8 mouse cellular contexts compared by ENCODE assay signal in genomic region chr16:11069710-11070420, GRCm38 (mm10). TPM values are rescaled to one million over a fixed set of nuclear protein-coding genes. Genes with fewer than 3 reads are reported as not detected.
DNase-seq lines count a peak whose midpoint lies in the region; ATAC-seq and TF ChIP-seq lines count a peak whose summit lies in the region.

No protein-coding gene starts in this region.

- H3K36me3 ChIP-seq in heart, embryonic 13.5 days: peaks cover 41% of the 10 kb centered on the region
- peaks cover 21% of the 10 kb centered on the region for H3K36me3 ChIP-seq in kidney, postnatal 0 days (ENCODE audit: insufficient read depth, low read length)

- no peak overlapping the region; the same call in 1 of the 2 replicates for H3K9ac ChIP-seq in heart, embryonic 13.5 days
- no peak overlapping the region for H3K9ac ChIP-seq in kidney, postnatal 0 days (ENCODE audit: low read depth, low read length)

- TF ChIP-seq CTCF in gastrocnemius, adult 2 months (IDR thresholded peaks at IDR 0.05): no peak
- TF ChIP-seq CTCF in bone marrow, adult 2 months (IDR thresholded peaks at IDR 0.05; ENCODE audit: control insufficient read depth, insufficient read depth, low read length): no peak
- no peak for TF ChIP-seq CTCF in kidney, postnatal 0 days (IDR thresholded peaks at IDR 0.05; ENCODE audit: low read depth)

- no peak overlapping the region for H3K4me3 ChIP-seq in gastrocnemius, adult 2 months
- H3K4me3 ChIP-seq in bone marrow, adult 2 months (replicated peaks; ENCODE audit: control insufficient read depth, low read depth, low read length): no peak overlapping the region
- no peak overlapping the region for H3K4me3 ChIP-seq in heart, embryonic 13.5 days
- H3K4me3 ChIP-seq in kidney, postnatal 0 days (replicated peaks; ENCODE audit: low read depth, low read length): no peak overlapping the region

- no peaks in the 10 kb centered on the region for H3K27me3 ChIP-seq in heart, embryonic 13.5 days (replicated peaks)
- no peaks in the 10 kb centered on the region for H3K27me3 ChIP-seq in kidney, postnatal 0 days (ENCODE audit: insufficient read depth, low read length)

- no peak; the same call in 1 of the 2 replicates for TF ChIP-seq POLR2A in bone marrow, adult 2 months (IDR thresholded peaks at IDR 0.05; ENCODE audit: borderline replicate concordance, control insufficient read depth, low read depth, low read length)

- ATAC-seq in heart, embryonic 13.5 days (ENCODE audit: extremely low read depth, insufficient number of reproducible peaks, low FRiP score, low TSS enrichment): no peak
- ATAC-seq in kidney, postnatal 0 days (replicated peaks; ENCODE audit: low FRiP score, low read depth): 0 out of 2 replicates have a peak, but pooled peaks have one; percentile 11

- H3K4me1 ChIP-seq in bone marrow, adult 2 months (ENCODE audit: control insufficient read depth, insufficient read depth, low read length): peaks cover 9% of the 10 kb centered on the region
- peaks cover 71% of the 10 kb centered on the region for H3K4me1 ChIP-seq in heart, embryonic 13.5 days
- H3K4me1 ChIP-seq in kidney, postnatal 0 days (replicated peaks; ENCODE audit: insufficient read depth, low read length): peaks cover 21% of the 10 kb centered on the region

- peak overlapping the region; percentile 76 for H3K4me2 ChIP-seq in heart, embryonic 13.5 days
- H3K4me2 ChIP-seq in kidney, postnatal 0 days (ENCODE audit: low read length): no peak overlapping the region

- peak overlapping the region; percentile 61 for H3K27ac ChIP-seq in gastrocnemius, adult 2 months
- peak overlapping the region; percentile 72 for H3K27ac ChIP-seq in bone marrow, adult 2 months (ENCODE audit: control insufficient read depth, insufficient read depth, low read depth, low read length, poor library complexity)
- H3K27ac ChIP-seq in heart, embryonic 13.5 days (replicated peaks): peak overlapping the region; percentile 58
- peak overlapping the region; percentile 56; the same call in 1 of the 2 replicates for H3K27ac ChIP-seq in kidney, postnatal 0 days

- 20% methylated on average over 7 of the region's 7 CpGs for WGBS in bone marrow, adult 2 months
- WGBS in heart, embryonic 13.5 days: 63% methylated on average over 7 of the region's 7 CpGs
- WGBS in kidney, postnatal 0 days: 65% methylated on average over 7 of the region's 7 CpGs

- DNase-seq in gastrocnemius, adult 2 months: no peak
- DNase-seq in gastrocnemius, postnatal 36 days: no peak
- peak; percentile 9 for DNase-seq in kidney, postnatal 0 days (ENCODE audit: low spot score)
- DNase-seq in ovary, adult 18-20 months (ENCODE audit: low spot score): no peak
- no peak for DNase-seq in frontal cortex, postnatal 10 days (ENCODE audit: low spot score in 2 of 2)
- no peak for DNase-seq in right cerebral cortex, postnatal 25 days

- intact Hi-C loops in gastrocnemius, adult 2 months (cut with DNase I): loop anchor here (5.0 kb wide), 1 partner anchor 33 kb away; no protein-coding TSS in a partner anchor
- intact Hi-C loops in gastrocnemius, postnatal 36 days (cut with DNase I): no loop called here

- H3K9me3 ChIP-seq in heart, embryonic 13.5 days: no peaks in the 10 kb centered on the region
- no peaks in the 10 kb centered on the region for H3K9me3 ChIP-seq in kidney, postnatal 0 days (replicated peaks; ENCODE audit: low read length)

RNA-seq across cellular contexts. Expression of gene Litaf, which starts 3.9 kb away (rescaled TPM):
- 1 to 10 TPM; 4.8 to 9.3 TPM for total RNA-seq in gastrocnemius, adult 2 months (2021)
- 1 to 10 TPM; 7.4 to 8.8 TPM for total RNA-seq in gastrocnemius, postnatal 36 days (2021)
- polyA plus RNA-seq in bone marrow, adult 2 months (2011; ENCODE audit: insufficient read depth, insufficient read length, low replicate concordance, missing spikeins): 21.6 and 41.1 TPM in 2 replicates
- 66.2 and 70.0 TPM in 2 replicates for polyA plus RNA-seq in heart, embryonic 13.5 days (2015; fragmentation: Nextera tagmentation; extraction: Ambion mirVana)
- polyA plus RNA-seq in kidney, postnatal 0 days (2015; fragmentation: Nextera tagmentation; extraction: Ambion mirVana): 137 and 145 TPM in 2 replicates

RNA-seq across cellular contexts. Expression of gene Snn, which starts 9.1 kb away (rescaled TPM):
- 1 to 10 TPM; 2.7 to 3.1 TPM for total RNA-seq in gastrocnemius, adult 2 months (2021)
- 1 to 10 TPM; 3.1 to 3.7 TPM for total RNA-seq in gastrocnemius, postnatal 36 days (2021)
- 12.6 and 21.6 TPM in 2 replicates for polyA plus RNA-seq in bone marrow, adult 2 months (2011; ENCODE audit: insufficient read depth, insufficient read length, low replicate concordance, missing spikeins)
- polyA plus RNA-seq in heart, embryonic 13.5 days (2015; fragmentation: Nextera tagmentation; extraction: Ambion mirVana): 40.1 and 40.3 TPM in 2 replicates
- polyA plus RNA-seq in kidney, postnatal 0 days (2015; fragmentation: Nextera tagmentation; extraction: Ambion mirVana): 31.0 and 32.9 TPM in 2 replicates
